Mouse (Mus musculus) forebrain, embryonic 11.5 days (tissue): ENCODE results near the gene Six4. TPM values are rescaled to one million over a fixed set of nuclear protein-coding genes. Genes with fewer than 3 reads are reported as not detected.
A peak's percentile ranks its signal among the peaks of the same experiment; 100 is the strongest.
"Not testable (repeated sequence)": the region's sequence is repeated elsewhere in the genome, so short reads cannot be mapped to it uniquely, and the experiment has no call there.

Experiments used
- ATAC-seq: fragments of 200-750 bp; cut with Nextera tagmentation; replicated peaks from 2 replicates; pipeline ENCODE4 v1.8.0; 2017; ENCODE audit warnings: moderate TSS enrichment; ENCODE audit not compliant: low FRiP score
- DNase-seq: peaks from one replicate; pipeline ENCODE4 v3.0.0-alpha.2; 2017; ENCODE audit warnings: low spot score
- H3K27ac ChIP-seq: fragments of 300-500 bp; sonication (generic); 2 replicates; pipeline ENCODE4 v1.5.1; 2014; ENCODE audit warnings: low read depth, low read length
- H3K27me3 ChIP-seq: fragments of 300-500 bp; sonication (generic); 2 replicates; pipeline ENCODE4 v1.6.1; 2014; ENCODE audit warnings: mild to moderate bottlenecking, low read length, mixed read lengths; ENCODE audit not compliant: control insufficient read depth, insufficient read depth
- H3K36me3 ChIP-seq: fragments of 300-500 bp; sonication (generic); 2 replicates; pipeline ENCODE4 v1.6.1; 2014; ENCODE audit warnings: mild to moderate bottlenecking, low read length, moderate library complexity, mixed read lengths; ENCODE audit not compliant: control insufficient read depth, insufficient read depth
- H3K4me1 ChIP-seq: fragments of 300-500 bp; sonication (generic); replicated peaks from 2 replicates; pipeline ENCODE4 v1.6.1; 2014; ENCODE audit warnings: low read length, mixed read lengths; ENCODE audit not compliant: control insufficient read depth, insufficient read depth
- H3K4me2 ChIP-seq: fragments of 300-500 bp; sonication (generic); 2 replicates; pipeline ENCODE4 v1.6.1; 2014; ENCODE audit warnings: low read depth, mild to moderate bottlenecking, low read length, moderate library complexity, mixed read lengths; ENCODE audit not compliant: severe bottlenecking
- H3K4me3 ChIP-seq: fragments of 300-500 bp; sonication (generic); 2 replicates; pipeline ENCODE4 v1.5.1; 2014; ENCODE audit warnings: low read depth, low read length
- H3K9ac ChIP-seq: fragments of 300-500 bp; sonication (generic); 2 replicates; pipeline ENCODE4 v1.6.1; 2014; ENCODE audit warnings: low read length
- H3K9me3 ChIP-seq: fragments of 300-500 bp; sonication (generic); 2 replicates; pipeline ENCODE4 v1.6.1; 2016; ENCODE audit warnings: low read length, mixed read lengths; ENCODE audit not compliant: control insufficient read depth
- WGBS: fragments of 180-500 bp; shearing (Covaris S2); extraction: QIAGEN DNeasy Blood & Tissue Kit; methylation state at CpG from one replicate; pipeline ENCODE4 v1.1.7; 2014; 5-methylcytosine and 5-hydroxymethylcytosine counted together
- polyA plus RNA-seq: library from polyadenylated mRNA; unstranded; fragments of >200 nt; fragmentation: Nextera tagmentation; extraction: Ambion mirVana; gene quantifications from 2 replicates; pipeline ENCODE4 v1.2.1, GENCODE M21; 2014

The Six4 gene
- polyA plus RNA-seq, 1 experiment from 2014 or later = 5.8 TPM

DNA sequence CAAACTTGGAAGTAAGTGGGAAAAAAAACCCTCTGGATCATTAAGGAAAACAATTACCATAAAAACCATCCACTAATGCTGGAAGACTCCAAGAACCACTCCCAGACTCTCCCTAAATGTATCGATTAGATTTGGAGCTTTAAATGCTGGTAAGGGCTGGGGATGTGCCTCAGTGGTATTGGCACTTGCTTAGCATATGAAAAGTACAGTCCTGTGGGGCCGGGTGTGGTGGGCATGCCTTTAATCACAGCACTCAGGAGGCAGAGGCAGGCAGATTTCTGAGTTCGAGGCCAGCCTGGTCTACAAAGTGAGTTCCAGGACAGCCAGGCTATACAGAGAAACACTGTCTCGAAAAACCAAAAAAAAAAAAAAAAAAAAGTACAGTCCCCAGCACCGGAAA is 17.1 kb downstream of the Six4 start:
- ATAC-seq = not testable (repeated sequence)

DNA sequence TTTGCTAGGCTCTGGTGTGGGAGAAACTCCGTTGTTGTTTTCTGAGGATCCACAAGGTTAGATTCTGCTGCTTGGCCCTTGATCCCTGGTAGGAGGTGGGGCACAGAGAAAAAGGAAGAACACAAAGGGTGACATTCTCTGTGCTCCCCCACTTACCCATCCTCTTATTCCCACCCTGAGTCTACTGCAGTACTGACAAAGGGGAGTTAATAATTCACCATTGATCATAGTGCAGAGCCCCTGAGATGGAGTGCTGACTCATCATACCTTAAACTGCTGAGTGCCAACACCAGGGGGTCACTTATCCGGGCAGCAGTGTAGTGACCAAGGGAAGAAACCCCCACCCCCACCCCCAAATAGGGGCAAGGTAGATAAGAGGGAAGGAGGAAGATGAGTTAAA is 18.7 kb downstream of the Six4 start:
- no peak for ATAC-seq
- Histone ChIP-seq H3K4me3 (no peak overlapping the region), H3K27ac (no peak overlapping the region), H3K36me3 (no peaks in the 10 kb centered on the region), H3K9me3 (no peaks in the 10 kb centered on the region), H3K9ac (no peak overlapping the region), H3K27me3 (no peaks in the 10 kb centered on the region), H3K4me2 (no peak overlapping the region), H3K4me1 (no peaks in the 10 kb centered on the region)
- WGBS = 31% methylated on average over 2 of the region's 2 CpGs
- no peak for DNase-seq

More for the DNA sequence above, 17.1 kb downstream of the Six4 start:
- not testable (repeated sequence) for H3K9ac ChIP-seq, DNase-seq, H3K36me3 ChIP-seq, H3K4me3 ChIP-seq, H3K4me1 ChIP-seq, H3K27me3 ChIP-seq, H3K27ac ChIP-seq, H3K4me2 ChIP-seq, H3K9me3 ChIP-seq
- 86% methylated on average over 5 of the region's 5 CpGs for WGBS

DNA sequence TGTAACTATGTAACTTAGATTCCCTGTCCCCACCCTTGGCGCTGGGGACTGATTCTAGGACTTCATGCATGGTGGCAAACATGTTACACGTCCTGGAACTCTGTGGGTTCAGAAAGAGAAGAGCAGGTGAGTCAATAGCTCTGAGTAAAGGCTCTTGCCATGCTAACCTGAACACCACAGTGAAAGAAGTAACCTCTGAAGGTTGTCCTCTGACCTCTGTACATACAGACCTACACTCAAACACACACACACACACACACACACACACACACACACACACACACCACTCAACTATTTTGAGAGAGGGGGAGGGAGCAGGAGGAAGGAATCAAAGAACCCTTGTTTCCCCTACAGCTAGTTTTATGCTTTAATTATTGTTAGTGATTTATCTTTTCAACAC is 19.1 kb downstream of the Six4 start:
- no peaks in the 10 kb centered on the region for H3K27me3 ChIP-seq
- H3K4me1 ChIP-seq = no peaks in the 10 kb centered on the region
- H3K4me2 ChIP-seq = no peak overlapping the region
- ATAC-seq (no peak), DNase-seq (no peak)
- no peaks in the 10 kb centered on the region for H3K9me3 ChIP-seq
- H3K9ac ChIP-seq = no peak overlapping the region
- no peak overlapping the region for H3K27ac ChIP-seq
- no peaks in the 10 kb centered on the region for H3K36me3 ChIP-seq
- H3K4me3 ChIP-seq = no peak overlapping the region
- WGBS = 81% methylated on average over 2 of the region's 2 CpGs

DNA sequence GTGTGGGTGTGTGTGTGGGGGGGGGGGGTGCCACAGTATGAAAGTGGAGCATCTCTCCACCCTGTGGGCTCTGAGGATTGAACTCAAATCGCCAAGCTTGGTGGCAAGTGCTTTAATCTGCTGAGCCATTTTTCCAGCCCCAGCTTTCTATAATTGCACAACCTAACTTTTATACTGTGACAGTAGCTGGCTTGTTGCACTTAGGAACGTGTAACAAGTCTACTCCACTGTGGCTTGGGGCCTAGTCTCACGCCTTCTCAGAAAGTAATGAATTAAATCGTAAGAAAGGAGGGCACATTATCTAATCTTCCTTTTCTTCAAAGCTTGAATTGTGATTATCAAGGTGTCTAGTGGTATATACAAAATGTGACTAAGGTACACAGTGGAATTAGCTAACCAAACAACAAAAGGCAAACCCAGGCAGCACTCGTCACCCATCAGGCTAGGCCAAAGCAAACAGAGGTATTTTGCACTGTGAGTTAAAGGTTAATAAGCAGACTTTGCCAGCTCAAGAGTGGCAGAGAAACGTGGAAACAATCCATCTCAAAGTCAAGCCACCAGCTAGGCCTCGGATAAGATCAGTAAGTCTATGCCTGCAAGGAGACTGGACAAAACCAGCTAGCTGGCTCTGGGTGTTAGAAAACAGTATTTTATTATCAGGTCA is 22.5 kb downstream of the Six4 start:
- 83% methylated on average over 7 of the region's 7 CpGs for WGBS
- no peaks in the 10 kb centered on the region for H3K4me1 ChIP-seq
- H3K9me3 ChIP-seq = no peaks in the 10 kb centered on the region
- no peak overlapping the region for H3K27ac ChIP-seq
- ATAC-seq (no peak), DNase-seq (no peak)
- H3K27me3 ChIP-seq = no peaks in the 10 kb centered on the region
- no peak overlapping the region for H3K4me2 ChIP-seq
- no peak overlapping the region for H3K4me3 ChIP-seq
- no peak overlapping the region for H3K9ac ChIP-seq
- no peaks in the 10 kb centered on the region for H3K36me3 ChIP-seq

DNA sequence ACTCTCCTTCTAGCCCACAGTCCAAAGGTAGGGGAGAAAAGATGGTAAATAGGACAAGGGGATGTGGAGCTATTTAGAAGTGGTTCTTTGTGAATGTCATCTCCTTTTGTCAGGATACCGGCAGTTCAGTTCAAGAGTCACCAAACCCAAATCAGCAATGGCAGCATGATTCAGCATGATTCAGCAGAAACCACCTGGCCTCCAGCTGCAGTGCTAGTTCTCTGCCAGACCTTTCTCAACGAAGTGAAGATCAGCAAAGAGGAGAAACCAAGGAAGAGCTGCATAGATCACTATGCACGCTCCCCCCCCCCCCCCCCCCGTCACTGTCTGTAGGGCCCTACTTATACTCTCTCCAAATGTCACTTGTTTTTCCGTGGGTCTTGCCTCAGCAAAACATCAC is 24.3 kb downstream of the Six4 start:
- H3K27me3 ChIP-seq = no peaks in the 10 kb centered on the region
- no peak overlapping the region for H3K4me3 ChIP-seq
- no peaks in the 10 kb centered on the region for H3K36me3 ChIP-seq
- H3K4me1 ChIP-seq = no peaks in the 10 kb centered on the region
- ATAC-seq (no peak), DNase-seq (peak; percentile 51)
- no peaks in the 10 kb centered on the region for H3K9me3 ChIP-seq
- H3K27ac ChIP-seq = no peak overlapping the region
- H3K9ac ChIP-seq = no peak overlapping the region
- 60% methylated on average over 5 of the region's 5 CpGs for WGBS
- no peak overlapping the region for H3K4me2 ChIP-seq

DNA sequence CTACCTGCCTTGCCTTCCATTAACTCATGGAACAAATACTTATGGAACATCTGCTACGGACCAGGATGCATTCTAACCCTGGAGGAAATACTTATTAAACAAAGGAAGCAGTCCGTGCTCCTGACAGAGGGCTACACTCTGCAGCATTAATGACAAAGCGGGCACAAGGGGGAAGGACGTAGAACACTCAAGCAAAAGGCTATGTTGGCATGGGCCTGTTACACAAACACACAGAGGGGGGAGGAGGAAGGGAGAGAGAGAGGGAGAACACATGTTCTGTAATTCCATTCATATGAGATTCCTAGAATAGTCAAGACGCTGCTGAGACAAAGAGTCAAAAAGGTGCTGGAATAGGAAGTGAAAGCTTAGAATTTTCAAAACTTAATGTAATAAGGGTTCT is 24.8 kb downstream of the Six4 start:
- DNase-seq = no peak
- no peak overlapping the region for H3K4me3 ChIP-seq
- no peaks in the 10 kb centered on the region for H3K4me1 ChIP-seq
- H3K27ac ChIP-seq = no peak overlapping the region
- no peaks in the 10 kb centered on the region for H3K36me3 ChIP-seq
- no peak overlapping the region for H3K4me2 ChIP-seq
- H3K9ac ChIP-seq = no peak overlapping the region
- 81% methylated on average over 5 of the region's 5 CpGs for WGBS
- no peaks in the 10 kb centered on the region for H3K27me3 ChIP-seq
- no peak for ATAC-seq
- H3K9me3 ChIP-seq = no peaks in the 10 kb centered on the region

DNA sequence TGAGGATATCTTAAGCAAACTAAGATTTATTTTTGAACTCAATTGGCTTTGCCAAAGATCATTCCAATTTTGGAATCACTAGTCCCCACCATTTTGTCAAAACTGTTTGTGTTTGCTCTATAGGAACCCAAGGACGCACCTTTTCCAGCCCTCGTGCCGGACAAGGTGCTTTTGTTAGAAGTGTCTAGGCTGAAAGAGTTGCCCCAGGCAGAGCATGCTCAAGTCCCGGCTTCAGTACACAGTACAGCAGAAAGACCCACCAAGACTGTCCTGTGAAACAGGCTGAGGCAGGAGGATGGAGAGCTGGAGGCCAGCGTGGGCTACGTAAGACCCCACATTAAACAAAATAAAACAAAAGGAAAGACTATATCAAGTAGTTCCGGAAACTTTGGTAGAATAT is 26.2 kb downstream of the Six4 start:
- Histone ChIP-seq H3K4me3 (no peak overlapping the region), H3K4me2 (no peak overlapping the region), H3K9ac (no peak overlapping the region), H3K9me3 (no peaks in the 10 kb centered on the region), H3K27me3 (no peaks in the 10 kb centered on the region), H3K4me1 (no peaks in the 10 kb centered on the region), H3K36me3 (no peaks in the 10 kb centered on the region), H3K27ac (no peak overlapping the region)
- 81% methylated on average over 7 of the region's 7 CpGs for WGBS
- ATAC-seq = no peak
- DNase-seq = no peak

DNA sequence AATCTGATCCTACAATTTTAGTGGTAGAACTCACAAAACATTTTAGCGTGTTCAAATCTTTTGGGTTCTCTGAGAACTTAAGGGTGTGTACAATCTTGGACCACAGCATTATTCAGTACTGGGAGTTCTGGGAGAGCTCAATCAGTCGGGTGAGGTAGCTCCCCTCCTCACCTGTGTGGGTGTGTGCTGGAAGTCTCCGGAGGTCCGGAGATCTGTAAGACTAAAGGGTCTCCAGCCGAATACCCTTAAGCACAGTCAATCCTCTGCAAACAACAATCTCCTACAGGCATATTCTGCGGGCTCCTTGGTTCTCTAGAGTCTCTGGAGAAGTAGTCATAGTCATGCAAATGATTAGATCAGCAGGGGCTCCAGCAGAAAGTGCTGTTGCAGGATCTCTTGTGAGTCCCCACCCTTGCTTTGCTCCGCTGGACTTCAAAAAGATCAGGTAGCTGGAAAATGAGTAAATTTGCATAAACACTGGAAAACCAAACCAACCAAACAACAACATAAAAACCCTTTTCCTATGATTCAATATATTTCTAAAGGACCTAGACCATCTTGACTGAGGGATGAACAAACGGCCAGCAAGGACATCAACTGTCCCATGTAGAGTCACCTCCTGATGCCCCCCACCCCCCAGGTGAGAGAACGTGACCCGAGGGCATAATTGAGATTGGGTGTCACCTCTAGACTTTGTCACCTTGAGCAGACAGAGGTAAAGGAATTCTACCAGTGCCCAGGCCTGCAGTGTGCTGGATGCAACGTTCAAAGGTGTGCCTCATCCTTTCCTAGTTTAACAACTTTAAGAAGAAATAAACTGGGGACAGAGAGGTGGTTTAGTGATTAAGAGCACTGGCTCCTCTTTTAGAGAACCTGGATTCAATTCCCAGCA is 27.3 kb downstream of the Six4 start:
- no peak overlapping the region for H3K4me2 ChIP-seq
- WGBS = 23% methylated on average over 11 of the region's 11 CpGs
- no peak overlapping the region for H3K4me3 ChIP-seq
- no peak overlapping the region for H3K27ac ChIP-seq
- H3K27me3 ChIP-seq = no peaks in the 10 kb centered on the region
- ATAC-seq (no peak), DNase-seq (no peak)
- H3K4me1 ChIP-seq = no peaks in the 10 kb centered on the region
- no peaks in the 10 kb centered on the region for H3K36me3 ChIP-seq
- no peak overlapping the region for H3K9ac ChIP-seq
- no peaks in the 10 kb centered on the region for H3K9me3 ChIP-seq

DNA sequence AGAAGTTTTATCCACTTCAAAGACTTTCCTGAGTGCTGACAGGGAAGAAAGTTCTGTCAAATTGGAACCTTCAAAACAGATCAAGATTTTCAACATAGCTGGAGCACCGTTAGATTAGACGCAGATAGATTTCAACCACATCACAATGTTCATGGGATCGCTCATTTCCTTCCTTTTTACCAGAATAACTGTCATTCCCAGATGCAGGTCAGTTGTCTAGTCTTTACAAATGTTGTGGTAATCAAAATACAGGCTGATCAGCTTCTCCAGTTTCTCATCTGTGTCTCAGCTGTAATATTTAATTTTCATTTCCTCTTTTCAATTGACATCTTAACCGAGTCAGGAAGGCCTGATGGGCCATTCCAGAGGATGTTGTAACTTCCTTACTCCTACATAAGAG is 29.5 kb downstream of the Six4 start:
- H3K9me3 ChIP-seq = no peaks in the 10 kb centered on the region
- H3K27me3 ChIP-seq = no peaks in the 10 kb centered on the region
- no peaks in the 10 kb centered on the region for H3K36me3 ChIP-seq
- H3K4me1 ChIP-seq = no peaks in the 10 kb centered on the region
- DNase-seq (no peak), ATAC-seq (no peak)
- no peak overlapping the region for H3K4me3 ChIP-seq
- WGBS = 85% methylated on average over 4 of the region's 4 CpGs
- no peak overlapping the region for H3K4me2 ChIP-seq
- H3K27ac ChIP-seq = no peak overlapping the region
- no peak overlapping the region for H3K9ac ChIP-seq
